Mouse (Mus musculus): ENCODE measurements around the gene Clec9a. TPM values are rescaled to one million over a fixed set of nuclear protein-coding genes. Genes with fewer than 3 reads are reported as not detected.

The Clec9a gene
- under 1 TPM; 0.51 to 0.94 TPM for total RNA-seq (2021)
- long read RNA-seq, experiment 1 = 0 reads
- long read RNA-seq, experiment 2 = 0 reads

DNA sequence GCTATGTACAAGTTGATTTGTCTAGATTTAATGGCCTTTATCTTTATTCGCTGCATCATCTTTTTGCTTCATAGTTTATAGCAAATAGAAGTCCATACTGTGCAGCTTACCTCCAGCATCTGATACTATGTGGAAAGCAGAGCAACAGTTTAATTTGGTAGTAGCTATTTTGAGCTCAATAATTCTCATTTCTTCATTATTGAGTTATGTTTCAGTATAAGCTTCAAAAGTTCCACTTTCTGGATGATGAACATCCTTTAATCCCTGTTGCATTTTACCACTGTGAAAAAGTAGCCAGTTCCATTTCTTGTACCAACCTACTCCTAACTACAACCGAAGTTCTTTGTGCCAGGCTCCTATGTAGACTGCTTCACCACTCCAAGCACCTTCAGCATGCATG is at the start of gene Clec9a:
TSS of gene Clec9a (plus strand) at position 301 of the 400 bp plus-strand sequence.
- no peak for DNase-seq

GRCm38 (mm10) chr6:129359515-129359914 is 49.1 kb upstream of the Clec9a start:
- DNase-seq = no peak

DNA sequence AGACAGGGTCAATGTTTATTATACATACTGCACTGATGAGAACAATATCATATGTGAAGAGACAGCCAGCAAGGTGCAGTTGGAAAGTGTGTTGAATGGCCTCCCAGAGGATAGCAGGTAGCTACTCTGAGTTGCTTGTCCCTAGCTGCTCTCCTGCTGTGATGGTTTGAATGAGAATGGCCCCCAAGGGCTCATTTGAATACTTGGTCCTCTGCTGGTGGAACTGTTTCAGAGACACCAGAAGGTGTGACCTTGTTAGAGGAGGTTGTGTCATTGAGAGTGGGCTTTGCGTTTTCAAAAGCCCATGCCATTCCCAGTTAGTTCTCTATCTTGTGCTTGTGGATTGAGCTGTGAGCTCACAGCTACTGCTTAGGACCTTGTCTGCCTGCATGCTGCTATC is 44.7 kb upstream of the Clec9a start:
- no peak for DNase-seq

- peak; percentile 58 for DNase-seq
Observed at GRCm38 (mm10) chr6:129365959-129366359, 42.7 kb upstream of the Clec9a start.

- DNase-seq = no peak
Observed at GRCm38 (mm10) chr6:129369374-129370132, 39.1 kb upstream of the Clec9a start.

GRCm38 (mm10) chr6:129374937-129375471 is 33.7 kb upstream of the Clec9a start:
- DNase-seq = no peak

- DNase-seq = no peak
Observed at GRCm38 (mm10) chr6:129380454-129380853, 28.2 kb upstream of the Clec9a start.

GRCm38 (mm10) chr6:129381736-129382135 is 26.9 kb upstream of the Clec9a start:
- DNase-seq = no peak

DNA sequence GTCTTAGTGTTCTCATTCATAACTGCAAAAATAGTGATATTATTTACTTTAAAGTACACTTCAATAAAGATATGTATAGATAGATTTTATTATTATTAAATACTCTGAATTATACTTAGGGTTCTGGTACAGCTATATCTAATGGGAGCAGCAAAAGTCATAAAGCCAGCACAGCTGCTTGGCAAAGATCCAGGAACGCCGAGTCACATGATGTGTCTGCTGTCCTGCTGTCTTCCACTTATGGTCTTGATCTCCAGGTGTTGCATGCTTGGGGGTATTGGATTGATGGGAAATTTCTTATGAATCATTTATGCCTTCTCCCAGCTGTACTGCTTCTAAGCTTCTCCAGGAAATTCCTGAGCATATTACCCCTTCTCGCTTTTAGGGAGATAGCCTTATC is 25.2 kb upstream of the Clec9a start:
- DNase-seq = no peak

DNA sequence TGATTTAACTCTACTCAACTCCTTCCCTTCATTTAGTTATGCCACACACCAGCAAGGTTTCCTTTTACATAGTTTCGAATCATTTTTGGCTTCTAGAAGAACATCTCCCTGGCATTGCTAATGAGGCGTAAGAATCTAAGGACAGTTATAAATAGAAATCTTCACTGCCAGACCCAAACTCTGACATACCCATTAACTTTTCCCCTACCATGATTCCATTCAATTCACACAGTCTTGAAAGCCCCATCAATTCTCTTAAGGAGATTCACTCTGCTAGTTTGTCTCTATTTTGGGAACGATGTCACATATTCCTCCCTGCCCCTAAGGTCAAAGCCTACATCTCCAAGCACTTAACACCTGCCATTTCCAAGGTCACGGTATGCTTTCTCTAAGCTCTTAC is 23.7 kb upstream of the Clec9a start:
- DNase-seq = no peak

GRCm38 (mm10) chr6:129385774-129386173 is 22.9 kb upstream of the Clec9a start, which contains the start of gene Clec12b:
TSS of gene Clec12b (minus strand) at chr6:129385874.
- no peak for DNase-seq

DNA sequence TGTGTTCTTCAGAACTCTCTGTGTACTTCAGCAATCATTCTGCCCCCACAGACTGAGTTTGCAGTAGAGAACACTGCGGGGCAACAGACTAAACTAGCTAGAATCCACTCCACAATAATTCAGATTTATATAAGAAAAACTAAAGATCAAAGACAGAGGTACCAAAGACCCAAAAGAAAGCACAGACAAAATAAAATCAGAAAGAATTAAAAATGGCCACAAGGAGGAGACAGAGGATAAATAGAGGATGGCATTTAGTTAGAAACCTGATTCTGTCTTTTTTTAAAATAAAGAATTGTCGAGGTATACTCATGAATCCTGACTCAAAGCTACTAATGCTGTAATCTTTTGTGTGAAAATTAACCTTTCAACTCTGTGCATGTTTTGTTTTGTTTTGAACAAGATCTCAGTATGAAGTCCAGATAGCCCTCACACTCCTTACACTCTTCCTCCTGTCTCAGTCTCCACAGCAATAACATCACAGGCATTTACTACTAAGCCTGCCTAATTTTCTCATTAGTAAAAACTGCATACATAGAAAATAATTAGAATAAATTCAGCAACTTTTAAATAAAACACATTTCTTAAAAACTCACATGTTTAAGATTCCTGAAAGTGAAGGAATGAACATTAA is 15.5 kb upstream of the Clec9a start:
- no peak for DNase-seq

GRCm38 (mm10) chr6:129393732-129394131 is 14.9 kb upstream of the Clec9a start:
- DNase-seq = no peak

GRCm38 (mm10) chr6:129396997-129397396 is 11.7 kb upstream of the Clec9a start, which contains the start of gene Clec1b:
TSS of gene Clec1b (plus strand) at chr6:129397297.
- no peak for DNase-seq

DNA sequence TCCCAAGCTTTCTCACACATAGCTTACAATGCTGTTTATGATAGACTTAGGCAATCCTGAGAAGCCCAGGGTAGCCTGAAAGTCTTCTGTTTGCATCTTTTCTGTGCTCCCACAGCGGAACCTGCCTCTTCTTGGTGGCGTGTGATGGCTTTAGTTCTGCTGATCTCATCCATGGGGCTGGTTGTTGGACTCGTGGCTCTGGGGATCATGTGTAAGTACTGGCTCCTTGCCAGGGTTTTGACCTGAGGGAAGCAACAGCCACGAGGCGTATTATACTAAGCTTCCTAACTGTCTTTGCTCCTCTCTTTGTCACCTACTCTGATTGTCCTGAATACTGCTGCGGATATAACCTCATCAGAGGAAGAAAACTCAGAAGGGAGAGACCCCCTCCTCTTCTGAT is 8.7 kb upstream of the Clec9a start:
- peak; percentile 49 for DNase-seq

GRCm38 (mm10) chr6:129402404-129402803 is 6.3 kb upstream of the Clec9a start:
- no peak for DNase-seq

- no peak for DNase-seq
Observed at GRCm38 (mm10) chr6:129403391-129403790, 5.3 kb upstream of the Clec9a start.

- DNase-seq = no peak
Observed at GRCm38 (mm10) chr6:129405999-129406398, 2.7 kb upstream of the Clec9a start.

GRCm38 (mm10) chr6:129407324-129407723 is 1.3 kb upstream of the Clec9a start:
- no peak for DNase-seq

GRCm38 (mm10) chr6:129414177-129414576 is 5.5 kb downstream of the Clec9a start:
- DNase-seq = no peak

DNA sequence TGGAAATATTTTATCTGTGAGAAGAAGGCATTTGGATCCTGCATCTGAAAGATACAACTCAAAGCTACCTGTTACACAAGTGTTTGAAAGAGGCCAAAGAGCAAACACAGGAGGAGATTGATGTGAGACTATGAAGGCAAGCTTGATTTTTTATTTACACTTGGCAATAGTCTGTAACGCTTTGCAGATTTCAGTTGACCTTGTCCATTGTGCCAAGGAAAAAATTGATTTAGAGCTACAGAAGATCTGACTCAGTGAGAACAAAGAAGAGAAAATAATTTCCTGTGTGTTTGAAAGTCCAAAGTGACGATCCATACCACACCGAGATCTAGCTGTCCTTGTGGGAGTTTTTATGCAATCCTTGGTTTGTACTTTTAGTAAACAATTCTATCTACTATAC is 13.6 kb downstream of the Clec9a start:
- peak; percentile 5 for DNase-seq

GRCm38 (mm10) chr6:129423040-129423733 is 14.5 kb downstream of the Clec9a start:
- DNase-seq = peak; percentile 41

DNA sequence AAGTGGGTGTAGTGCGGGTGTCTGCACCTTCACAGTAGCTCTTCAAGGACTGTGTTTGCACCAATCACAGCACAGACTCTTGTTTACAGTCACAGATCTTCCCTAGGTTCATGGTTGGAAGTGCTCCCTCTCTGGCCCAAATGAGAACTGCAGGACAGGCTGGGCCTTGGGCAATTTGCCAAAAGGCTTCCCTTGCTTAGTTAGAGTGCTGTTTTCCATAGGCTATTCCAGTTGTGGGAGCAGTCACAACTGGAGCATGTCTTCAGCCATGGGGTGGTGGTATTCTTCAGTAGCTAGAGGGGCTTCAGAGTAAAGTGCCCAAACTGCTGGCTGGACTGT is 15.0 kb downstream of the Clec9a start:
- DNase-seq = peak; percentile 88

All from adrenal gland, postnatal 10 days (tissue).